Mouse (Mus musculus): ENCODE results near the gene Phf3. TPM values are rescaled to one million over a fixed set of nuclear protein-coding genes. Genes with fewer than 3 reads are reported as not detected.

Gene Phf3
- 79.6 TPM for polyA plus RNA-seq (2015; fragmentation: Illumina TruSeq; extraction: RNeasy Lipid Tissue Mini Kit (QIAGEN cat#74804); ENCODE audit: insufficient read depth, low replicate concordance)

DNA sequence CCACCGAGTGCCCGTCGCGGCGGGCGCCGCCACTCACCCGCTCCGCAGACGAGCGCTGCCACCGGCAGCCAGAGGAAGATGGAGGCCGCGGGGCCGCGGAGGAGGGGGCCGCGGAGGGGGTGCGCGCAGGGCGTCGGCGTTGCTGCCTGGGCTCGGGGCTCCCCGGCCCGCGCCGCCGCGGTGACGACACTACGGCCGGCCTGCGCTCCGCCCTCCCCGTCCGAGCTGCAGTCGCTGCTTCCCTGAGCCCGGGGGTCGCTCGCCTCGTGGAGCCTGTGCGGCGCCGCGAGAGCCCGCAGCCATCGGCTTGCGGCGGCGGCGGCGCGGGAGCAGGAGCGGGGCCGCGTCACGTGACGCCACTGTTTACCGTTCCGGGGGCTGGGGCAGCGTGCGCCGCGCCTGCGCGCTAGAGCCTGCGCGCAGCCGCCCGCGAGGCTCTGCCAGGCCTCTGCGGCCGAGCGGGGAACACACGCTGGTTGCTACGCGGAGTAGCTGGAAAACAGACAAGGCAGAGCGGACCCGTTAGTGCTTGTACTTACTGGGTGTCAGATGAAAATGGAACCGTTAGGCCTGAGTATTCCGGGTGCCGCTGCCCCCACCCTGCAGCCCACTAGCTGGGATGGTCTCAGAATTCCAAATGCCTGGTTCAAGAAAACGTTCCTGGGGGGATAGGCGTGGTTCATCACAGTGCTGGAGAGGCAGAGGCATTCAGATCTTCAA lies at the start of gene Phf3:
TSS of gene Phf3 (minus strand) at position 381 of the 720 bp plus-strand sequence.

Other genes with a start within 250 kb of the Phf3 start
- gene AC153137.1, start 104.0 kb upstream of the Phf3 start, polyA plus RNA-seq (2015; fragmentation: Illumina TruSeq; extraction: RNeasy Lipid Tissue Mini Kit (QIAGEN cat#74804); ENCODE audit: insufficient read depth, low replicate concordance), result not detected